Mouse (Mus musculus): ENCODE measurements around the gene H2-M10.2. TPM values are rescaled to one million over a fixed set of nuclear protein-coding genes. Genes with fewer than 3 reads are reported as not detected.
"Not testable (repeated sequence)": the region's sequence is repeated elsewhere in the genome, so short reads cannot be mapped to it uniquely, and the experiment has no call there.

H2-M10.2 gene
- polyA plus RNA-seq, 1 experiment from 2014 or later = 0.18 TPM

DNA sequence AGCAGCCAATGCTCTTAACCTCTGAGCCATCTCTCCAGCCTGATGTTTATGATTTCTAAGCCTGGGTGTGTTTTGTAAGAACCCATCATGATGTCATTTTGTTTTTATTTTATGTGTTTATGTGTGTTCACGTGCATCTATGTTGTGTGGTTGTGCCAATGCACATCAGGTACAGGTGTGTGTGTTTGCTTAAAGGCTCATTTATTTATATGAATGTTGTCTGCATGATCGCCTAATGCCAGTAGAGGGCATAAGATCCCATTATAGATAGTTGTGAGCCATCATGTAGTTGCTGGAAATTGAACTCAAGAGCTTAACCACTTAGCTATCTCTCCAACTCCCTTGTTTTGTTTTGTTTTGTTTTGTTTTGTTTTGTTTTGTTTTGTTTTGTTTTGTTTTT lies 40.5 kb downstream of the H2-M10.2 start:
- Histone ChIP-seq H3K4me1 (no peaks in the 10 kb centered on the region), H3K27me3 (replicated peaks) (peaks cover 21% of the 10 kb centered on the region), H3K9me3 (replicated peaks) (no peaks in the 10 kb centered on the region), H3K36me3 (no peaks in the 10 kb centered on the region), H3K4me3 (replicated peaks) (no peak overlapping the region), H3K9ac (replicated peaks) (no peak overlapping the region), H3K4me2 (no peak overlapping the region), H3K27ac (replicated peaks) (no peak overlapping the region)
- ATAC-seq (ENCODE audit: low FRiP score) = no peak
- 88% methylated on average over 2 of the region's 2 CpGs for WGBS

DNA sequence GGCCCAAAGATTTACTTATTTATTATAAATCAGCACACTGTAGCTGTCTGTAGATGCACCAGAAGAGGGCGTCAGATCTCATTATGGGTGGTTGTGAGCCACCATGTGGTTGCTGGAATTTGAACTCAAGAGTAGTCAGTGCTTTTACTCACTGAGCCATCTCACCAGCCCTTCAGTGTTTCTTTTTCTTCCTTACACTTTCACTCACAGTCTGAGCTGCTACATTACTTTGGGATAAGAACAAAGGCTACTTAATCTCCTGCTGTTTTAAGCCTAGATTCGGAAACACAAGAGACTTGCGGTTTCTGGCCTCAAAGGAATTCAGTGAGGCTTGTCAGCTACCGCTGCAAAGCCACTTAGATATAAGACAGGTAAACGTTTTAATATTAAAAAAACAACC lies 42.3 kb downstream of the H2-M10.2 start:
- no peak for ATAC-seq (ENCODE audit: low FRiP score)
- Histone ChIP-seq H3K4me1 (no peaks in the 10 kb centered on the region), H3K4me2 (no peak overlapping the region), H3K9ac (replicated peaks) (no peak overlapping the region), H3K27me3 (replicated peaks) (peaks cover 17% of the 10 kb centered on the region), H3K4me3 (replicated peaks) (no peak overlapping the region), H3K9me3 (replicated peaks) (no peaks in the 10 kb centered on the region), H3K27ac (replicated peaks) (no peak overlapping the region), H3K36me3 (no peaks in the 10 kb centered on the region)
- WGBS = 37% methylated on average over 5 of the region's 5 CpGs

DNA sequence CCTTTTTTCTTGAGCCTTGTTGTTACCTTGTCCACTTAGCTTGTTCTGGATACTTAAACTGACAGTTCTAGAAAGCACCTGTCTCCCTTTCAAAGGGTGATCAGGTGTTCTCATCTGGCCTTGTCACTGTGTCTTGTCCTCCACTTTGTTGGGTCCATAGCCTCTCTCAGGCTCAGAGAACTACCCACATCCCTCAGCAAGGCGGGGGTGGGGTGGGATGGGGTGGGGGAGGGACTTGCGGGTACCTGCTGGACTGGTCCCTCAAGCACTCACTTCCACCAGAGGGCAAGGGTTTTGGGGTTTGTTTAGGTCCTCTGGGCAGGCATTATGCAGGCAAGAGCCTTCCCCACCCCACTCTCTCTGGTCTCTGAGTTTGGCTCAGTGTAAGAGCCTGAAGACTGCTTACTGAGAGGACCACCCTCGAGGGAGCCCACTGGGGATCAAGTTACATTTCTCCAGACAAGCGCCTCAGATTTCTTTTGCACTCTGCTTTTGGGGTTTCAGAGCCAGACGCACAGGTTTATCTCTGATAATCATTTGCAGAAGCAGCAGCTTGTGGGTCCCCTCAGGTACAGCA lies 45.6 kb downstream of the H2-M10.2 start:
- WGBS = 20% methylated on average over 5 of the region's 5 CpGs
- no peak overlapping the region for H3K4me3 ChIP-seq (replicated peaks)
- H3K27ac ChIP-seq (replicated peaks) = no peak overlapping the region
- no peak overlapping the region for H3K9ac ChIP-seq (replicated peaks)
- no peak for ATAC-seq (ENCODE audit: low FRiP score)
- H3K4me2 ChIP-seq = no peak overlapping the region
- H3K9me3 ChIP-seq (replicated peaks) = no peaks in the 10 kb centered on the region
- H3K4me1 ChIP-seq = peaks cover 7% of the 10 kb centered on the region
- no peaks in the 10 kb centered on the region for H3K36me3 ChIP-seq
- H3K27me3 ChIP-seq (replicated peaks) = peaks cover 28% of the 10 kb centered on the region

GRCm38 (mm10) chr17:36237321-36237921 lies 48.9 kb downstream of the H2-M10.2 start:
- Histone ChIP-seq H3K27ac (replicated peaks) (no peak overlapping the region), H3K4me1 (peaks cover 7% of the 10 kb centered on the region), H3K27me3 (replicated peaks) (peaks cover 39% of the 10 kb centered on the region), H3K4me2 (peak overlapping the region; percentile 65), H3K9me3 (replicated peaks) (no peaks in the 10 kb centered on the region), H3K9ac (replicated peaks) (peak overlapping the region; percentile 34), H3K4me3 (replicated peaks) (peak overlapping the region; percentile 30), H3K36me3 (no peaks in the 10 kb centered on the region)
- peak; percentile 53; the same call in 1 of the 2 replicates for ATAC-seq (ENCODE audit: low FRiP score)
- WGBS = 3% methylated on average over 27 of the region's 27 CpGs

DNA sequence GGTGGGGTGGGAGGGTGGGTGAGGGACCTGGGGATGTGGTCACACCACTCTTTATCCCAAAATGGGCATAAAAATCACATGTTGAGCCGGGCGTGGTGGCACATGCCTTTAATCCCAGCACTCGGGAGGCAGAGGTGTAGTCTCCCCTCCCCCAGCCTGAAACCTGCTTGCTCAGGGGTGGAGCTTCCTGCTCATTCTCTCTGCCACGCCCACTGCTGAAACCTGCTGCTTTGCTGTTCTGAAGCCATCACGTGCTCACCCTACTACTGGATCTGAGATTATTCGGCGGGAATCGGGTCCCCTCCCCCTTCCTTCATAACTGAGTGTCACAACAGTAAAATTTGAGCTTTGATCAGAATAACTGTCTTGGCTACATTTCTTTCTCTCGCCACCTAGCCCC lies 51.0 kb downstream of the H2-M10.2 start:
- H3K4me1 ChIP-seq; H3K9ac ChIP-seq (replicated peaks); H3K4me3 ChIP-seq (replicated peaks); H3K36me3 ChIP-seq; H3K27ac ChIP-seq (replicated peaks); H3K4me2 ChIP-seq; H3K9me3 ChIP-seq (replicated peaks); ATAC-seq (ENCODE audit: low FRiP score): not testable (repeated sequence)
- 31% methylated on average over 9 of the region's 9 CpGs for WGBS
- peaks cover 36% of the 10 kb centered on the region for H3K27me3 ChIP-seq (replicated peaks)

Other genes starting within 250 kb of the H2-M10.2 start
- gene H2-T22, start 243.7 kb downstream of the H2-M10.2 start, polyA plus RNA-seq (2015; fragmentation: Nextera tagmentation; extraction: Ambion mirVana) = 7.3 and 12.5 TPM in 2 replicates
- gene Gm6034, start 243.5 kb downstream of the H2-M10.2 start, polyA plus RNA-seq (2015; fragmentation: Nextera tagmentation; extraction: Ambion mirVana) = not detected in 2 replicates
- 0.22 TPM in 1 of 2 replicates, not detected in the other for gene Gm11127, start 228.1 kb downstream of the H2-M10.2 start, polyA plus RNA-seq (2015; fragmentation: Nextera tagmentation; extraction: Ambion mirVana)
- gene Gm19684, start 164.8 kb downstream of the H2-M10.2 start, polyA plus RNA-seq (2015; fragmentation: Nextera tagmentation; extraction: Ambion mirVana) = not detected in 2 replicates
- gene Gm7030, start 157.1 kb downstream of the H2-M10.2 start, polyA plus RNA-seq (2015; fragmentation: Nextera tagmentation; extraction: Ambion mirVana) = not detected in 2 replicates
- not detected in 2 replicates for gene Gm8909, start 118.0 kb downstream of the H2-M10.2 start, polyA plus RNA-seq (2015; fragmentation: Nextera tagmentation; extraction: Ambion mirVana)
- gene H2-T3, start 96.2 kb downstream of the H2-M10.2 start, polyA plus RNA-seq (2015; fragmentation: Nextera tagmentation; extraction: Ambion mirVana) = 0.57 TPM in 1 of 2 replicates, not detected in the other
- gene Rpp21, start 28.4 kb downstream of the H2-M10.2 start, polyA plus RNA-seq (2015; fragmentation: Nextera tagmentation; extraction: Ambion mirVana) = 140 and 149 TPM in 2 replicates
- gene Trim39, start 14.2 kb downstream of the H2-M10.2 start, polyA plus RNA-seq (2015; fragmentation: Nextera tagmentation; extraction: Ambion mirVana) = 23.7 and 26.7 TPM in 2 replicates
- not detected in 2 replicates for gene H2-M10.1, start 39.7 kb upstream of the H2-M10.2 start, polyA plus RNA-seq (2015; fragmentation: Nextera tagmentation; extraction: Ambion mirVana)
- not detected in 2 replicates for gene H2-M10.3, start 81.9 kb upstream of the H2-M10.2 start, polyA plus RNA-seq (2015; fragmentation: Nextera tagmentation; extraction: Ambion mirVana)
- gene H2-M10.4, start 175.8 kb upstream of the H2-M10.2 start, polyA plus RNA-seq (2015; fragmentation: Nextera tagmentation; extraction: Ambion mirVana) = not detected in 2 replicates